Mouse (Mus musculus) layer of hippocampus, adult 18-20 months (tissue): ENCODE results near the gene Kirrel2. TPM values are rescaled to one million over a fixed set of nuclear protein-coding genes. Genes with fewer than 3 reads are reported as not detected.

Source experiments
- DNase-seq, 2 experiments: peaks; one replicate each; pipeline ENCODE4 v3.0.0; 2022; ENCODE audit warnings: low spot score in 2 of 2
- total RNA-seq, 2 experiments: library from RNA; stranded (reverse); gene quantifications; 2 replicates each; pipeline ENCODE4 v1.2.3; 2021

Kirrel2 gene
- total RNA-seq, 2 experiments from 2014 or later = 11.9 to 17.4 TPM

DNA sequence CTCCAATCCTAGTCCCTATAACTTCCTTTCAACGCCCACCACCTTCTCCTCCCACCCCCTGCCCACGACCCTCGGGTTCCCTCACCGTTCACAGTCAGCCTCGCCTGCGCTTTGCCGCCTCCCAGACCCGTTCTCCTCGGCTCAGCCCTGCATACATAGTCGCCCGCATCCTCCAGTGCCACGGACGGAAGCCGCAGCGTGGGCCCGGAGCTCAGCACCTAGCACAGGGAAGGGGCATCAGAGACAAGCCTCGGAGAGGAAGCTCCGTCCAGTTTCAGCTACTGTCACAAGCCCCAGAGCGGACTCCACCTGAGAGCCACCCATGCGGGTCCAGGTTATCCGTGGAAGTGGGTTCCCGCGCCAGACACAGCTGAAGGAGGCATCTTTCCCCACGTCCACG, 4.2 kb downstream of the Kirrel2 start:
- no peak for DNase-seq

DNA sequence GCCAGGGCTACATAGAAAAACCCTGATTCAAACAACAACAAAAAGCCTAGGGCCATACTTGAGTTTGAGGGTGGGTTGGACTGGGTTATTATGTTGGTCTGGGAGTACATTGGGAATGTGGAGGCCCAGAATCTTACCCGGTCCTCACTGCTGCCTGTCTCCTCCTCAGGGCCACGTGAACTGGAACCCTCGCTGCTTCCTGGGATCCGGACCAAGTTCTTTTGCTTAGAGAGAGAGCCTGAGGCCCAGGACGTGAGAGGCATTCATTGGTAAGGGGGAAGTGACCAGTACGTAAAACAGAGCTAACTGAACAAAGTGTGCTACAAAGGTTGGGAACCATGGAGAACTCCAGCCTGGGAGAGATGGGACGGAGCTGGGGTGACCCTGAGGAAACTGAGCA, 7.2 kb downstream of the Kirrel2 start:
- no peak for DNase-seq

DNA sequence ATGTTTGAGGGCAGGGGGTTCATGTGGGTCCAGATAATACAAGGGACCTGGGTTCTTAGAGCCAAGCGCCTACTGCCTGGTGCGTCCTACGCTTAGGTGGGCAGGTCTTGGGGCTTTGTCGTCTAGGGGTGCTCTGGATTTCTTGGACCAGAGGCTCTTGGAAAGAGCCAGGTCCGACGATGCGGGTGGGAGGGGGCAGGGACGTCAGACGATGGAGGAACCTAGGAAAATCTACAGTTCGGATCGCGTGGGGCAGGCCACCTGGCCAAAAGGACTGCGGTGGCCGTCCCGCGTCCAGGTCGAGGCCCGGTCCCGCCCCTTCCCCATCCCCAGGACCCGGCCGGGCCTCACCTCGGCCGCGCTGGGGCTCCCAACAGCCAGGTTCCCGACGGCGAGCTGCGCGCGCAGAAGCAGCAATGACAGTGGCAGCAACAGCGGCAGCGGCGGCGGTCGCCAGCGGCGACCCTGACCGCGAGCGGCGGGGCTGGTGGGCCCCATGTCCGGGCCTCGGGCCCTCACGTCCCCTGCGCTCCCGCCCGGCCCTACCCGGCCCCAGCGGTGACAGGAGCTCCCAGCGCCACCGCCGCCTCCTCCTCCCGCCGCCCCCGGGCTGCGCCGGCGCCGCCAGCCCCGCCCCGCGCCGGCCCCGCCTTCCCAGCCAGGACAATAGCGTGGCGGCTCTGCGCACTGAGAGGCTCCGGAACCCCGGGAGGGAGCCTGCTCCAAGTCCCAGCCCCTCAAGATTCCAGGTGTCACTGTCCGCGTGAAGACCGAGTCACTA, 12.3 kb downstream of the Kirrel2 start, which contains the start of gene Aplp1:
Aplp1 (minus strand) TSS at position 565 of the 781 bp plus-strand sequence.
- DNase-seq = peak; percentile 83 to 90

DNA sequence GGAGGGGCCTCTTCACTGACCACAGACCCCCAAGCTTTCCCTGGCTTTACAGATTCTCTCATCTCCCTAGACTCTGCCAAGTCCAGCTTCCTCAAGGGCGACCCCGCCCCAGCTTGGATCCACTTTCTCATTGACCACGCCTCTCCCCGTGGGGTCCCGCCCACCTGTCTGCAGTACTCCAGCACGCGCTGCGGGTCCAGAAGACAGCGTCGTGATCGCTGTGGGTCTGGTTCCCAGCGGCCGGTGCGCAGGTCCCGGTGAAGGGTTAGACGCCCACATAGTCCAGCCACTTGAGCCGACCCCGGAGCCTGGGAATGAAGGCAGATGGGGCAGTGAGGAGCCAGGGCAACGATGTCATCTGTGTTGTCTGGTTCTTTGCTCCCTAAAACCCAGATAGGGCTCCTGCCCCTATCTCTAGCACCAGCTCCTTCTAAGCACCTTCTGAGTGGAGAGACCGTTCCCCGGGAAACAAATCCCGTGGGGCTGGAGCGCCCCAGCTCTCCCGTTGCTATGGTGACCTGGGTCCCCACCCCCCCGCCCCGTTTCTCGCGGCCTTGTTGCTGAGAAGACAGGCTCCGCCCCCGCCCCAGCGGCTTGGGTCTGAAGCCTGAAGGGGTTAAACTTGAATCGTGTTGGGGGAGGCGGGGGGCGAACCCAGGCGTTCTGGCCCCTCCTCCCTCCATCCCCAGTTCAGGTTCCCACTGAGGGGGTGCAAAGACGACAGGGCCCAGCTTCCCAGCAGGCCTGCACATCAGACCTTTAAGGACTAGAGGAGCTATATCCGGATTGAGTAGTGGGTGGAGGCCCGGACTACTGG, 13.1 kb downstream of the Kirrel2 start:
- DNase-seq = peak; percentile 79 to 84

DNA sequence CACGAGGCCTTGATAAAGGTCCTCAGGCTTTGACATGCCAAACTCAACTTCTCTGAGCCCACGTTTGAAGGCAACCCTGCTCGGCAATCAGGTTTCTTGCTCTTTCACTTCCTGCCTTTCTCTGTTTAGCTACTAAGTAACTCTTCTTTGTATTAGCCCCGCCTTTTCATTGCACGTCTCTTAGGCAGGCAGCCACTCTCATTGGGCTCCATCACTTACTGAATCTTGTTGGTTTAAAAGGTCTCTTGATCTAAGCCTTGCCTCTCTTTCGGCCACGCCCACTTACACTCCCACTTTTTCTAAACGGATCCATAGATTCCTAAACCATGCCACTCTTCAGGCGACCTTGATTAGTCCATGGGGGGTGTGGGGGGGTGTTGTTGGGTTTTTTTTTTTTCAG, 13.8 kb downstream of the Kirrel2 start:
- no peak for DNase-seq

DNA sequence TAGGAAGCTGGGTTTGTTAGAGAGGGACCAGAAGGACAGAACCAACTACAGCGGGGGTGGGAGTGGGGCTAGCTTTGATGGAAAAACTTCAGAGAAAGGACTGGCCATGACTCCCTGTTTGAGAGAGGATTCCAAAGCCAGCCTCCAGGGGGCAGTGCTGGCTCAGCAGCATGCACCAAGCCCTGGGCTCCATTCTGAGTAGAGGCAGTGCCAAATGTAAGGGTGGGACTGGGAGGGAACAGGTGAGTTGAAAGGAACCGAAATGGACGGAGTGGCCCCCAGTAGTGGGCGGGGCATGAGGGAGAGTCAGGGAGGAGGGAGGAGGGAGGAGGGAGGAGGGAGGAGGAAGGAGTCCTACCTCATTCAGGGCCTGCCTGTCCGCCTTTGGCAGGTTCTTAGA, 16.8 kb downstream of the Kirrel2 start:
- DNase-seq = peak; percentile 50 to 81

DNA sequence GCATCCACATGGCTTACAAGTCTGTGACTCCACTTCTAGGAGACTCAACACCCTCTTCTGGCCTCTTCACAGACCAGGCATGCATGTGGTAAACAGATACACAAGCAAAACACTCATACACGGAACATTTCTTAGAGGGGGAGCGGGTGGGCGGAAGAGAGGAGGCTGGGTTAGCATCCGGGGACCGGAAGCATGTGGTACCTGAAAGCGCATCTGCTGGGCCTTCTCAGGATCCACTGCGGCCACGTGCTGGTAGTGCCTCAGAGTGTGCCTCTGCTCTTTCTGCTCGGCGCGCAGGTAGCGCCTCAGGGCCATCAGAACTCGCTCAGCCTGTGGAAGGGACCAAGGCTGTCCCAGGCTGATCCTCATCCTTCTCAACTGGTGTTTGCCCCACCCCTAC, 17.8 kb downstream of the Kirrel2 start:
- DNase-seq = no peak

DNA sequence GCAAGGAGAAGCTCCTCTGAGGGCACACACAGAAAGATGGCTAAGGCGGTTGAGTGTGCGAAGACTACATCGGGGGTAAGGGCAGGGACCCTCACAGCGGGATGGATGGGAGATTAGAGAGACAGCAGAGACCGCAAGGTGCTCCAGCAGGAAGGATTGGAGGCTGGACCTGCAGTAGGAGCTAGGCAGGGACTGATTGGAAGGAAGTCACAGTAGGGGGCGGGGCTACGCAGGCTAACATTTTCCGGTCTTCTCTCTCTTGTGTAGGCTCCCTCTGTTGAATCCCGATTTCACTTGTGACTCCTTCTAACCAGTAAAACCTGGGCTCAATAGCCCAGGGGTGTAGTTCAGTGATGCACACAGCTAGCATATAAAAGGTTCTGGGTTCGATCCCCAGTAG, 20.6 kb downstream of the Kirrel2 start:
- DNase-seq = no peak

DNA sequence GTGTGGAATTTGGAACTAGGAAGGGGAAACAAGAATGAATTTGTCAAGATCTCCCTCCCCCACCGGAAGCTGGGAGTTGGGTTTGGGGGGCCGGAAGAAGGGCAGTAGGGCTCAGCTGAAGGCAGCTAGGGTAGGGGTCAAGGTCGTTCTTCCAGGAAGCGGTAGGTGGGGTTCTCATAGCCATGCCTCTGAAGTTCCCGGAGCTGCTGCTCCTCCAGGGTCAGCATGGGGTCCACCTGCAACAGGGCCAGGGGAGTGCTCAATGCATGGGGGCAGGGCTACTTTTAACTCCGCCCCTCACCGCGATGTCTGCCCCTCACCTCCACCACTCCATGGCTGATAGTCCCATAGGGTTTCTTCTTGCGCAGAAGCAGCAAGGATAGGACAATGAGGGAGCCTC, 22.3 kb downstream of the Kirrel2 start:
- DNase-seq = no peak

DNA sequence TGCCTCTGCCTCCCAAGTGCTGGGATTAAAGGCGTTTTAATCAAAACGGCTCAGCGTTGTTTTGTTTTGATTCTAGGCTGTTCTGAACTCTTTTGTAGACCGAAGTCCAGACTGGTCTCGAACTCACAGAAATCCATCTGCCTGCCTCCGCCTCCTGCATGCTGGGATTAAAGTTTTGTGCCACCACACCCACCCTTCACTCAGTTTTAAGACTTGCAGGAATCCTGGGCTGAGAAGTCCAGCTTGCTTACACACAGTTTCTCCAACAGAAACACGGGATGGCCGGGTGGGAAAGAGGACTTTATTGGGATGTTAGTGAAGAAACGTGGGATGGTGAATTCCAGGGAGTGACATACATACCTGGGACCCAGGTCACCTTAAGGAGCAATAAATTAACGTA, 22.8 kb downstream of the Kirrel2 start:
- DNase-seq = no peak

DNA sequence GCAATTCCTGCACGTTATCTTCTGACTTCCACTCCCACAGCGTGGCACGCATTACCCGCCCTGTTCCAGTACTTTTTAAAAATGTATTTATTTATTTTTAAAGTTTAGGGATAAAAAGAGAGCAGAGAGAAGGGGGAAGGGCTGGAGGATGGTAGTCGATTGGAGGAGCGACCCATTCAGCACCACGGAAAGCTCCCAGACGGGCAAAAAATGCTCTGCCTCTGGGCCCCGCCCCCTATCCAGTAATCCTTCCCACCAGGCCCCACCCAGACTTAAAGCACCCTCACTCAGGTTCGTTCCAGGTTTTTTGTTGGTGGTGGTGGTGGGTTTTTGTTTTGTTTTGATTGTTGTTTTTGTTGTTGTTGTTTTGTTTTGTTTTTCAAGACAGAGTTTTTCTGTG, 23.3 kb downstream of the Kirrel2 start:
- no peak for DNase-seq

DNA sequence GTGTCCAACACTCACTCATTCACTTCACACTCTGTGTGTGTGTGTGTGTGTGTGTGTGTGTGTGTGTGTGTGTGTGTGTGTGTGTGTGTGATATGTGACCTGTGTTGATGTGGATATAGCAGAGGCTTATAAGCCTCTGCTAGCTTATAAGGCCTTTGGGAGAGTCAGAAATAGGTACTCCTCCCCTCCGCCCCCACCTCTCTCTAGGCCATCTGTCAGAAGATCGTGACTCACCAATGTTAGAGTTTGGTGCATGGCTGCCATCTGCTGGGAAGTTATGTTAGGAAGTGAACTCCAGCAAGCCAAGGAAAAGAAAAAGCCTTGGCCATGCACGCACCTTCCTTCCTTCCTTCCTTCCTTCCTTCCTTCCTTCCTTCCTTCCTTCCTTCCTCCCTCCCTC, 25.7 kb downstream of the Kirrel2 start:
- peak; percentile 83 to 94 for DNase-seq

DNA sequence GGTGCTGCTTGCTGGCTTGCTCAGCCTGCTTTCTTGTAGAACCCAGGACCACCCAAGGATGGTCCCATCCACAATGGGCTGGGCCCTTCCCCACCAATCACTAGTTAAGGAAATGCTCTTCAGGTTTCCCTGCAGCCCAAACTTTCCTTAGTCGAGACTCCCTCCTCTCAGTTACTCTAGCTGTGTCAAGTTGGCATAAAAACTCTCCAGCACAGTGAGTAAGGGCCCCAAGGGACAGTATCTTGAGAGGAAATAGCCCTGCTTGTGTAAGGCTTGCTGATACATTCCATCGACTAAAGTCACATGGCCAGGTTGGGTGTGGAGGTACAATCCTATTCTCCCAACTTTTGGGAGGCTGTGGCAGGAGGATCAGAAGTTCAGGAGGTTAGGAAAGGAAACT, 27.3 kb downstream of the Kirrel2 start:
- no peak for DNase-seq

DNA sequence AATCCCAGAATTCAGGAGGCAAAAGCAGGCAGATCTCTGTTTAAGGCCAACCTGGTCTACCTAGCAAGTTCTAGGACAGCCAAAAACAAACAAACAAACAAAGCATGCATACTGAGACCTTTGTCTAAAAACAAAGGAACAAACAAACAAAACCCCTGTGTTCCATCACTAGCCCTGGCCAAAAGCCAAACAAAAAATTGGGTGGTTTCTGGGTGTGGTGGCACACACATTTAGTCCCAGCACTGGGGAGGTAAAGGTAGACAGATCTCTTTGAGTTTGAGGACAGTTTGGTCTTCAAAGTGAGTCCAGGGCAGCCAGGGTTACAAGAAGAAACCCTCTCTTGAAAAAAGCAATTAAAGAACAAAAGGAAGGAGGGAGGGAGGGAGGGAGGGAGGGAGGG, 28.2 kb downstream of the Kirrel2 start:
- DNase-seq = no peak

DNA sequence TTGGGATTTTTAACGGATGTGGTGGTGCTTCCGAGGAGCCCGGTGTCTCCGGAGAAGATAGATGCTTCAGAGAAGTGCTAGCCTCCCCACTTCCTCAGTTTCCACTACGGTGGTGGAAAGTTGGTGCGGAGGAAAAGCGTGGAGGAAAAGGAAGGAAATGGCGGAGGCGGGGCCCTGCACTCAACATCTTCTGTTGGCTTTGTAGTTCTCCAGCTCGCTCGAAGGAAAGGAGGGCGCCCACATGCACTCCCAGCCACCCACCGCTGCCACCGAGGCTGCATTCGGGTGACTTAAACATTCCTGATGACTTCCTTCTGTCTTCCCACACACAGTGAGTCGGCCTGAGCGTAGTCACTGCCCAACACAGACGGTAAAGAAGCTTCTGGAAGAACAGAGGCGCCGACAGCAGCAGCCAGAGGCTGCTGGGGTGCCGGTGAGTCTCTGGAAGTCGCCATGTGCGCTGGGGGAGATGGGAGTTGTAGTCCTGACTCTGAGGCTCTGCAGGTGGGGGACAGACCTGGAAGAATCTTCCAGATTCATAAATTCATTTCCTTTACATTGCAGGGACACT, 34.3 kb downstream of the Kirrel2 start:
- peak in 1 of 2 experiments; percentile 63 for DNase-seq

DNA sequence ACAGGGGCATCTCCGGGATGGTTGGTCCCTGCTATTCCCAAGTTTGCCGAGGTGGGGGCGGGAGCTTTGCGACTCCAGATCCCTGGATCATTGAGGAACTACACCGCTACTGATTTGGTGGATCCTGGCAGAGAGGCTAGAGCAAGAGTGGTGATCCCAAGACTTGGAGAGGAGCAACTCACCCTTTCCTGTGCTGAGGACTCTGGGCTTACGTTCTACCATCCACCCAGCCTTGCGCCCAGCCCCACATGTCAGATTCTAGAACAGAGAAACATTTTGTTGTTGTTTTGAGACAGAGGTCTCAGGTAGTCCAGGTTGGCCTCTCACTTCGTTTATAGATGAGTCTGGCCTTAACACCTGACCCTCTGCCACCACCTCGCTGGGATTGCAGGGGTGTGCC, 34.9 kb downstream of the Kirrel2 start:
- no peak for DNase-seq

DNA sequence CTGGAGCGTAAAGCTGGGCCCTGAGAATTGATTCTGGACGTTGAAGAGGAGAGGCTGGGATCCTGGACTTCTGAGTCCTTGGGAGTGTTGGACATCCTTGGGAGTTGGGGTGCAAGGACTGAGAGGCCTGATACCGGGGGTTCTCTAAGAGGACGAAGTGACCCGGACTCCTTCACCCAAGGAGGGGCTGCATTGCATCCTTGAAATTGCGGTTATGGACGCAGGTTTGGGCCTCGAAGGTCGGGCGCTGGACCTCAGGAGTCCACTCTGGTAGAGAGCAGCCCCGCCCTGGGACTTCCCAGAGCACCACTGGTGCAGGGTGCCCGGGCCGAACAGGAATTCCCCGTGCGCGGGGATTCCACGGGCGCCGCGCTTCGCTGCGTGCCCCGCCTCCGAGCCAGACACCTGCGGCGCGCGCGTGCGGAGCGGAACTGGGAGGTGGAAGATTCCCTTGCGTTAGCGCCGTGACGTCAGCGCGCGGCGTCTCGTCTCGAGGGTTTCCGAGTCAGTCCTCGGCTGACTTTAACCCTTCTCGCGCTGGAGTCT, 35.5 kb downstream of the Kirrel2 start:
- peak; percentile 89 to 95 for DNase-seq

DNA sequence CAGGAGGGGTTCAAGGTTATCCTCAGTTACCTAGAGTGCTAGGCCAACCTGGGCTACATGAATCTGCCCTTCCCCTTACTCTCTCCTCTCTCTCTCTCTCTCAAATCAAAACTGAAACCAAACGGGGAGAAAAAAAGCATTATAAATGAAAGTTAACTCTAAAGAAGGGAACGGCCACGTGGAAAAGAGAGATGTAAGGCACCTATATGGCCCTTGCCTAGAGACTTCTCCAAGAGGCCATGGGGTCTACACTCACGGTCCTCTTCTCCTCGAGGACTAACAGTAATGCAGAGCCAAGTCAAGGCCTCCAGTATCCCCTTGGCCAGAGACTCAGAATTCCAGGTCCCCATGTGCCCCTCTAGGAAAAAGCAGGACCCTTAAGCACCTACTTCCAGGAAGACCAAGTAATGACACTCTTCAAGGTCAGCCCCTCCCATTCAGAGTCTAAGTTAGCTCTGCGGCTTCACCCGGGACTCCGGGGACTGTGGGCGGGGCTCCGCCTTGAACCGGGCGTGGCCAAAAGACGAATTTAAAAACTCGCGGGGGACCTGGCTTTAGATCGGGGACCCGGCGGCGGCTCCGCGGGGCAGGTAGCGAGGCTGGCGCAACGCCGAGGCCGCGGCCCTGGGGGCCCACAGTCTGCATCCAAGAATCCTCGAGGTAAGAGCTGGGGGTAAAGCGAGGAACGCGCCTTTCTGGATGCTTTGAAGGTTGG, 36.2 kb downstream of the Kirrel2 start, which contains the start of gene Nfkbid:
Nfkbid (plus strand) TSS at position 558 of the 715 bp plus-strand sequence.
- peak in 1 of 2 experiments; percentile 46 for DNase-seq

DNA sequence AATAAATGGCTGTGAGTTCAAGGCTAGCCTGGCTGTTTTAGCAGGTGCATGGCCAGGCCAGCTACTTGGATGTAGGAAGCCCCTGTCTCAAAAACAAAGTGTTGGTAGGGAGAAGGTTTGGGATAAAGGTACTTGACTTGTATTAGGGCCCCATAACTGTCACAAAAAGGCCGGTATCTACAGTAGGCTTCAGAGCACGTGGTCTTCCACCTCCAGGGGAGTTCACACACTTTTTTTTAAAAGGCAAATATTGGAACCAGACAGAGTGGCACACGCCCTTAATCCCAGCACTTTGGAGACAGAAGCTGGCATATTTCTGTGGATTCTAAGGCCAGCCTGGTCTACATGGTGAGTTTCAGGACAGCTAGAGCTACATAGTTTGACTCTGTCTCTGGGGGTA, 36.8 kb downstream of the Kirrel2 start:
- DNase-seq = no peak

DNA sequence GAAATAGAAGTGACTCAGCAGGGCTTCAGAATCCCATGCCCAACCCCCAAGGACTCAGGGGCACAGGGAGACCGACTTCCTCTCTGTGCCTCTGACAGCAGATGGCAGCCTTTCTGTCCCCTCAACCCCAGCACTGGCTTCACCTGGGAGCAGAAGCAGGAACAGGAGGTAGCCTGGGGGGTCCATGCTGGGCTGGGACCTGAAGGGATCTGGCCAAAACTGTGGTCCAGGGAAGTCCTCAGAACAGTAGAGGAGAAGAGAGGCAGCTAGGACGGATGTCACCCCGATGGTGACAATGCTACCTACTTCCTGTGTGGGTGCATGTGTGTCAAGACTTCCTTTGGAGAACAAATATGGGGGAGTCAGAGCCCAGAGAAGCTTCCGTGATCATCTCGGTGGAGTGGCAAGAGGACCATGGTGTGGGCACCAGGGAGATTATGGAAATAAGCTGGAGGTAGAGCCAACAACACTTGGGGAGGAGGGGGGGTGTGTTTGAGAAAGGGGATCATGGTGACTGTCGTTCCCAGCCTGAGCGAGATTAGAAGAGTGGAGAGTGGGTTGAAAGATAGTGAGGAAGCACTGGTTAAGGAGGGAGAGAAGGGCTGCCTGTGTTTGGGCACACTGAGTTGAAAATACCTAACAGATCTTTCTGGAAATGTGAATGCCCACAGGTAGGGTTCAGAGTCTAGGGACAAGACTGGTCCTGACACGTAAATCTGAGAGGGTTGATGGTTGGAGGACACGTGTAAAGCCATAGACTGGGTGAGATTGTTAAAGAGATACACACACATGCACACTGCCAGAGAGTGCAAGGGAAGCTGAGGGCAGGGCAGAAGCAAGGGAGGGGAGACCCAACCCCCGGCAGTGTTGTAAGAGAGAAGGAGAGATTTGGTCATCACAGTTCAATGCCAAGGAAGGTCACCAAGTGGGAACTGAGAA, 37.7 kb downstream of the Kirrel2 start, which contains the start of gene Hcst:
Hcst (minus strand) TSS at position 294 of the 939 bp plus-strand sequence.
- DNase-seq = no peak
